Mouse (Mus musculus) megakaryocyte, embryonic 14.5 days (primary cell): ENCODE measurements around the gene Fxyd3. TPM values are rescaled to one million over a fixed set of nuclear protein-coding genes. Genes with fewer than 3 reads are reported as not detected.

Source experiments
- H3K27me3 ChIP-seq: replicated peaks from 2 replicates; pipeline ENCODE3; 2012; ENCODE audit warnings: inconsistent platforms
- H3K36me3 ChIP-seq: replicated peaks from 2 replicates; pipeline ENCODE3; 2012; ENCODE audit warnings: low read length, inconsistent platforms, mixed read lengths
- H3K4me1 ChIP-seq: 2 replicates; pipeline ENCODE4 v1.6.1; 2012; ENCODE audit warnings: inconsistent platforms
- H3K4me3 ChIP-seq: replicated peaks from 2 replicates; pipeline ENCODE3; 2012; ENCODE audit warnings: moderate library complexity, mild to moderate bottlenecking, inconsistent platforms
- H3K9me3 ChIP-seq: 2 replicates; pipeline ENCODE4 v1.6.1; 2012; ENCODE audit warnings: inconsistent platforms
- FLI1 ChIP-seq: IDR thresholded peaks from 2 replicates; pipeline ENCODE4 v1.6.1; 2012; ENCODE audit warnings: low read length, inconsistent platforms, mixed read lengths
- GATA1 ChIP-seq: IDR thresholded peaks from 3 replicates; pipeline ENCODE4 v1.6.1; 2012; ENCODE audit warnings: mixed read lengths, low read length, inconsistent platforms, borderline replicate concordance
- polyA plus RNA-seq: library from polyadenylated mRNA; stranded (reverse); fragments of >175 nt; gene quantifications from 2 replicates; pipeline ENCODE4 v1.2.3, GENCODE M21; 2012; ENCODE audit warnings: low replicate concordance; ENCODE audit not compliant: insufficient read depth

Fxyd3 gene
- polyA plus RNA-seq, 1 experiment: not detected

- Histone ChIP-seq H3K4me1 (peaks cover 14% of the 10 kb centered on the region), H3K4me3 (no peak overlapping the region), H3K9me3 (peaks cover 5% of the 10 kb centered on the region; the same call in 1 of the 2 replicates), H3K36me3 (no peaks in the 10 kb centered on the region), H3K27me3 (peaks cover 50% of the 10 kb centered on the region)
- TF ChIP-seq GATA1 (no peak), FLI1 (no peak)
These were observed 22.4 kb upstream of the Fxyd3 start for GRCm38 (mm10) chr7:31098697-31099611.

DNA sequence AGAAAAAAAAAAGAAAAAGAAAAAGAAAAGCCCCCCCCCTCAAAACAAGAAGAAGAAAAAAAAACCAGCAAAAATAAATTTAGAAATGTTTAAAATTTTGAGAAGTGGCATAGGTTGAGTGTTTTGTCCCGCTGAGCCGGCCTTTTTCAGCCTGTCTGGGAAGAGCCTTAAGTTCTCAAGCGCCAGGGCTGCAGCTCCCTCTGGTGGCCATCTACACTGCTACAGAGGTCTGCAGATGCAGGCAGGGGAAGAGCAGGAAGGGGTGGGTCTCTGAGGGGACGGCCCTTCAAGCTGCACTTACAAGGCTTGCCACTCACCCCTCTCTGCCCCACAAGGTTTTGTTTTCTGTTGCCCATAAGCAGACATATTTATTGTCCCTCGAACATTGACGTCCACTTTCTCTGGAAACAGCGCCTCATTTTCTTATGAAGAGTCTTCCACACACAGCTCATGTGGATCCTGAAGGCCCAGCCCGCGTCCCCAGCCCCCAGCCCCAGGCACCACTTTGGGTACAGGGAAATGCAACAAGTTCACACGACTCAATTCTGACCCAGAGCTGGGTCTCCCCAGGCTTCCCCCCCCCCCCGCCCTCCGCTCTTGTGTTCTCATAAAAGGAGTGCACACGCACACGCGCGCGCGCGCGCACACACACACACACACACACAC lies 21.2 kb upstream of the Fxyd3 start:
- Histone ChIP-seq H3K4me1 (peaks cover 14% of the 10 kb centered on the region), H3K4me3 (peak overlapping the region; percentile 76), H3K27me3 (peaks cover 48% of the 10 kb centered on the region), H3K36me3 (no peaks in the 10 kb centered on the region), H3K9me3 (peaks cover 5% of the 10 kb centered on the region; the same call in 1 of the 2 replicates)
- TF ChIP-seq GATA1 (no peak), FLI1 (no peak)

- no peak for TF ChIP-seq FLI1
- Histone ChIP-seq H3K4me3 (no peak overlapping the region), H3K9me3 (peaks cover 5% of the 10 kb centered on the region; the same call in 1 of the 2 replicates), H3K27me3 (peaks cover 47% of the 10 kb centered on the region), H3K4me1 (peaks cover 14% of the 10 kb centered on the region), H3K36me3 (no peaks in the 10 kb centered on the region)
These were observed 20.5 kb upstream of the Fxyd3 start for GRCm38 (mm10) chr7:31096892-31097564.

DNA sequence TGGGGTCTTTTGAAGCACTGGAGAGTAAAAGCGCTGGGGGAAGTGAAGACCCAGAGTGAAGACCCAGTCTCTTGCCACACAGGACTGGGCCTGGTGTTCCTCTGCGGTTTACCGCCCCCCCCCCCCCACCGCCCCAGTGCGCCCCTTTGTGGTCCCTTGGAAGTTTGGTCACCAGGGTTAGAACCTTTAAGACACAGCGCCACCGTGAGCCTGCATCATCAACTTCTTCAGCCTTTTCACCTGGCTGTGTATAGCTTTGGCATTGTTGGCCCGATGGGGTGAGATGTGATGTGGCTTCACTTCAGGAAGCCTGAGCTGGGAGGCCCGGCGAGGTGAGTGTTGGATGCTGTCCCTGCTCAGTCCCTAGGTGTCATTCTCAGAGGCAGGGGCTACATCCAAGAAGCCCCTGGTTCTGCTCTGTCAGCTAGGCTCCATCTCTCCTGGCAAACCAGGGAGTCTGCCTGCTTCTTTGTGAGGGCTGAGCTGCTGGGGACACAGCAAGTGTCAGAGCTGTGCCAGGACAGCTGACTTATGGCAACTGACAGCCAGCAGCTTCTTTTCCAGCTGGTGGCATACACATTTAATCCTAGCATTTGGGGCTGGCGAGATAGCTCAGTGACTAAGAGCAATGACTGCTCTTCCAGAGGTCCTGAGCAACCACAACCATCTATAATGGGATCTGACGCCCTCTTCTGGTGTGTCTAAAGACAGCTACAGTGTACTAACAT lies 18.4 kb upstream of the Fxyd3 start:
- TF ChIP-seq FLI1 (no peak), GATA1 (no peak)
- no peaks in the 10 kb centered on the region for H3K36me3 ChIP-seq
- peaks cover 8% of the 10 kb centered on the region; the same call in 1 of the 2 replicates for H3K9me3 ChIP-seq
- peaks cover 10% of the 10 kb centered on the region for H3K4me1 ChIP-seq
- H3K4me3 ChIP-seq: no peak overlapping the region
- peaks cover 60% of the 10 kb centered on the region for H3K27me3 ChIP-seq

DNA sequence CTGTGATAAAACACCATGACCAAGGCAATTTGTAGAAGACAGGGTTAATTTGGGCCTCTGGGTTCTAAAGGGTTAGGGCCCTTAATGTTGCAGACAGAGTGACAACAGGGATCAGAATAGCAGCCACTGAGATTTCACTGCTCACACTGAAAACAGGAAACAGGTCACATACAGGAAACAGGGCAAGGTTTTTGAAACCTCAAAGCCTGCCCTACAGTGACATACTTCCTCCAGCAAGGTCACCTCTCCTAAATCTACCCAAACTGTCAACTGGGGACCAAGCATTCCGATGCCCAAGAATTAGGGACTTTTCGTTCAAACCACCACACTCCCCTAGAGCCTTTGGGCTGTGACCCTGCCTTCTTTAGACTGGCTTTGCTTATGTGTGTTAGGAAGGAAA lies 13.2 kb upstream of the Fxyd3 start:
- Histone ChIP-seq H3K36me3 (no peaks in the 10 kb centered on the region), H3K9me3 (peaks cover 9% of the 10 kb centered on the region), H3K4me1 (peaks cover 24% of the 10 kb centered on the region), H3K4me3 (no peak overlapping the region), H3K27me3 (peaks cover 74% of the 10 kb centered on the region)
- no peak for TF ChIP-seq FLI1

- H3K27me3 ChIP-seq: peaks cover 65% of the 10 kb centered on the region
- H3K36me3 ChIP-seq: no peaks in the 10 kb centered on the region
- peaks cover 26% of the 10 kb centered on the region for H3K4me1 ChIP-seq
- TF ChIP-seq FLI1: no peak
- TF ChIP-seq GATA1: no peak
- H3K4me3 ChIP-seq: no peak overlapping the region
- H3K9me3 ChIP-seq: peaks cover 9% of the 10 kb centered on the region
These were observed 11.7 kb upstream of the Fxyd3 start for GRCm38 (mm10) chr7:31088206-31088605.

- no peaks in the 10 kb centered on the region for H3K36me3 ChIP-seq
- H3K4me1 ChIP-seq: peaks cover 31% of the 10 kb centered on the region
- peaks cover 63% of the 10 kb centered on the region for H3K27me3 ChIP-seq
- peaks cover 9% of the 10 kb centered on the region for H3K9me3 ChIP-seq
- no peak overlapping the region for H3K4me3 ChIP-seq
- no peak for TF ChIP-seq FLI1
- no peak for TF ChIP-seq GATA1
These were observed 10.8 kb upstream of the Fxyd3 start for GRCm38 (mm10) chr7:31087262-31087661.

DNA sequence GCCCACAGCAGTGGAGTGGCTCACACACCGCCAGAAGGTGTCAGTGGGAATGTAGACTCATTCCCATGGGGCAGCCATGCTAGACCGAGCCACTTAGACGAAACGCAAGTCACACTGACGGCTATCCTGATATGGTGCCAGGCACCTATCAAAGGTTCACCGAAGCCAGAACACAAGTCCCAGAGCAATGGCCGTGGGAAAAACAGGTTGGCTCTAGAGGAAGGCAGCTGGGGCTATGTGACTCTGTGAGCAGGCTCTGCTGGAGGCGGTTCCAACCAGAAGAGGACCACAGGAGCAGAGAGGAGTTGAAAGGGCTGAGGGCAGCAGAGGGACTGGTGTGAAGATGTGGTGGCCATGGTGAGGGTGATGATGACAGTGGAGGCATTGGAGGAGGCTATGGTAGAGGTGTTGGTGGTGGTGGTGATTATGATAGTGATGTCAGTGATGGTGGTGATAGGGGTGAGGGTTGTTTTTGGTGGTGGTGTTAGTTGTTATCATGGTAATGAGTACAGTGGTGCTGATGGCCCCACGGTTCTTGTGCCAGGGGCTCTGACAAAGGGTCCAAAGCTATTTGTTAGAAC lies 9.8 kb upstream of the Fxyd3 start:
- Histone ChIP-seq H3K9me3 (peaks cover 9% of the 10 kb centered on the region), H3K36me3 (no peaks in the 10 kb centered on the region), H3K27me3 (peaks cover 53% of the 10 kb centered on the region), H3K4me1 (peaks cover 31% of the 10 kb centered on the region), H3K4me3 (peak overlapping the region; percentile 35)
- TF ChIP-seq GATA1 (no peak), FLI1 (no peak)

DNA sequence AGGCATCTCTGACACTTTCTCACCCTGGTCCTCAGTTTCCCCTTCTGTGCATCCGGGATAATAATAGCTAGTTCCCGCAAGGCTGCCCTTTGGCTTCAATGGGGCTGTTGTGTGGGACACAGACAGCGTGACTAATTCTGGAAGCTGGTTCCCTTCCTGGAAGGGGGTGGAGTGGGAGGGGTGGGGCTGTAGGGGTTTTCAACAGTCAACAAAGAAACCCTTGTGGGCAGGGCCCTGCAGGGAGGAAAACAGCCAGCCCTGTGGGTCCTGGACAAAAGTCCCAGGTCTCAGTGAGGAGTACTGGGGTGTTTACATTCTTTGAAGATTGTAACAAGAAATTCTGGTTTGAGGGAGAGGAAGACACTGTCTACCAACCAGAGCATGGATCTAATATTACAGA lies 8.7 kb upstream of the Fxyd3 start:
- Histone ChIP-seq H3K4me1 (peaks cover 31% of the 10 kb centered on the region), H3K36me3 (no peaks in the 10 kb centered on the region), H3K27me3 (peaks cover 49% of the 10 kb centered on the region), H3K4me3 (no peak overlapping the region), H3K9me3 (peaks cover 12% of the 10 kb centered on the region)
- TF ChIP-seq FLI1: no peak
- no peak for TF ChIP-seq GATA1
